In genomic region chr2:126094616-126095015, GRCm38 (mm10) we compare ENCODE assay signal across 22 mouse cellular contexts. TPM values are rescaled to one million over a fixed set of nuclear protein-coding genes. Genes with fewer than 3 reads are reported as not detected.
"Had no signal": no experiment of that assay in that cellular context is flagged by ENCODE, and none has a peak within 500 bp of the region (broad histone marks: within the 10 kb centered on the region; RNA-seq: fewer than 3 reads in every experiment).

No protein-coding gene starts in this region.

- DNase-seq: retina, postnatal 1 day; right cerebral cortex, postnatal 14 days; right cerebral cortex, postnatal 25 days; right cerebral cortex, postnatal 4 days; spleen, adult 18-20 months; thymus, adult 18-20 months; thymus, adult 2 months; thymus, postnatal 14 days; thymus, postnatal 25 days; thymus, postnatal 36 days; thymus, postnatal 4 days had no signal

- H3K36me3 ChIP-seq: neural tube, embryonic 13.5 days; neural tube, embryonic 15.5 days; stomach, embryonic 15.5 days had no signal

- H3K4me1 ChIP-seq: neural tube, embryonic 13.5 days; neural tube, embryonic 15.5 days; stomach, embryonic 15.5 days had no signal

- H3K27me3 ChIP-seq: neural tube, embryonic 13.5 days; neural tube, embryonic 15.5 days; stomach, embryonic 15.5 days had no signal

- H3K9ac ChIP-seq: neural tube, embryonic 13.5 days; neural tube, embryonic 15.5 days; stomach, embryonic 15.5 days had no signal

- H3K4me3 ChIP-seq: neural tube, embryonic 13.5 days; neural tube, embryonic 15.5 days; stomach, embryonic 15.5 days had no signal

- H3K4me2 ChIP-seq: neural tube, embryonic 13.5 days; neural tube, embryonic 15.5 days; stomach, embryonic 15.5 days had no signal

- H3K9me3 ChIP-seq: neural tube, embryonic 13.5 days; neural tube, embryonic 15.5 days; stomach, embryonic 15.5 days had no signal

- H3K27ac ChIP-seq: neural tube, embryonic 13.5 days; neural tube, embryonic 15.5 days; stomach, embryonic 15.5 days; stomach, postnatal 0 days had no signal

RNA-seq across cellular contexts. Expression of gene Fam227b, which starts 57.2 kb away (rescaled TPM):
- total RNA-seq: neutrophil, adult 5-6 weeks had no signal
- polyA plus RNA-seq: neural tube, embryonic 14.5 days; neural tube, embryonic 15.5 days; small intestine, adult 2 months; spleen, adult 2 months; stomach, embryonic 14.5 days; stomach, embryonic 15.5 days; stomach, embryonic 16.5 days; stomach, postnatal 0 days; thymus, adult 2 months; thymus, postnatal 0 days had no signal
